9 mouse cellular contexts compared by ENCODE assay signal in genomic region chr10:78163923-78164322, GRCm38 (mm10). TPM values are rescaled to one million over a fixed set of nuclear protein-coding genes. Genes with fewer than 3 reads are reported as not detected.
DNase-seq lines count a peak whose midpoint lies in the region; ATAC-seq and TF ChIP-seq lines count a peak whose summit lies in the region.
"Had no signal": no experiment of that assay in that cellular context is flagged by ENCODE, and none has a peak within 500 bp of the region (broad histone marks: within the 10 kb centered on the region; RNA-seq: fewer than 3 reads in every experiment).

No protein-coding gene starts in this region.

- H3K9ac ChIP-seq in hindbrain, embryonic 11.5 days (ENCODE audit: low read depth, low read length) = no peak overlapping the region
- H3K9ac ChIP-seq in hindbrain, embryonic 16.5 days (ENCODE audit: low read depth, low read length) = no peak overlapping the region
- H3K9ac ChIP-seq in stomach, postnatal 0 days (ENCODE audit: low read length) = no peak overlapping the region
- H3K9ac ChIP-seq: limb, embryonic 13.5 days had no signal

- H3K4me2 ChIP-seq in hindbrain, embryonic 11.5 days (replicated peaks; ENCODE audit: low read depth, low read length) = no peak overlapping the region
- no peak overlapping the region for H3K4me2 ChIP-seq in hindbrain, embryonic 16.5 days (ENCODE audit: low read length)
- no peak overlapping the region for H3K4me2 ChIP-seq in stomach, postnatal 0 days (replicated peaks; ENCODE audit: low read depth)
- H3K4me2 ChIP-seq: limb, embryonic 13.5 days had no signal

- no peak overlapping the region for H3K27ac ChIP-seq in hindbrain, embryonic 11.5 days (ENCODE audit: low read depth, low read length)
- H3K27ac ChIP-seq in hindbrain, embryonic 16.5 days (ENCODE audit: low read depth, low read length) = no peak overlapping the region
- H3K27ac ChIP-seq in layer of hippocampus, adult 2 months = no peak overlapping the region
- H3K27ac ChIP-seq in stomach, postnatal 0 days (replicated peaks) = no peak overlapping the region
- H3K27ac ChIP-seq: limb, embryonic 13.5 days had no signal

- no peaks in the 10 kb centered on the region for H3K9me3 ChIP-seq in hindbrain, embryonic 11.5 days (ENCODE audit: control insufficient read depth, low read length)
- H3K9me3 ChIP-seq in hindbrain, embryonic 16.5 days (ENCODE audit: control insufficient read depth, low read length) = no peaks in the 10 kb centered on the region
- no peaks in the 10 kb centered on the region for H3K9me3 ChIP-seq in E14TG2a.4 (ENCODE audit: low read length)
- no peaks in the 10 kb centered on the region for H3K9me3 ChIP-seq in stomach, postnatal 0 days (ENCODE audit: control insufficient read depth, low read length)
- H3K9me3 ChIP-seq: limb, embryonic 13.5 days had no signal

- H3K4me3 ChIP-seq in hindbrain, embryonic 11.5 days (ENCODE audit: low read depth, low read length) = no peak overlapping the region
- H3K4me3 ChIP-seq in hindbrain, embryonic 16.5 days (ENCODE audit: low read length) = no peak overlapping the region
- H3K4me3 ChIP-seq in E14TG2a.4 (replicated peaks; ENCODE audit: low read length) = no peak overlapping the region
- no peak overlapping the region for H3K4me3 ChIP-seq in layer of hippocampus, adult 2 months
- H3K4me3 ChIP-seq in stomach, postnatal 0 days (ENCODE audit: low read depth, low read length) = no peak overlapping the region
- H3K4me3 ChIP-seq: limb, embryonic 13.5 days had no signal

- TF ChIP-seq CTCF in E14TG2a.4 (conservative IDR thresholded peaks at IDR 0.05; ENCODE audit: low read length) = peak; percentile 52
- peak; percentile 90 for TF ChIP-seq CTCF in layer of hippocampus, adult 2 months (conservative IDR thresholded peaks at IDR 0.05)
- TF ChIP-seq CTCF in stomach, postnatal 0 days (IDR thresholded peaks at IDR 0.05; ENCODE audit: low read depth) = peak; percentile 91

- H3K27me3 ChIP-seq in hindbrain, embryonic 11.5 days (ENCODE audit: control insufficient read depth, insufficient read depth, low read length) = no peaks in the 10 kb centered on the region
- no peaks in the 10 kb centered on the region for H3K27me3 ChIP-seq in hindbrain, embryonic 16.5 days (replicated peaks; ENCODE audit: control insufficient read depth, insufficient read depth, low read length)
- H3K27me3 ChIP-seq in E14TG2a.4 (ENCODE audit: insufficient read depth, low read length) = no peaks in the 10 kb centered on the region
- H3K27me3 ChIP-seq in stomach, postnatal 0 days (ENCODE audit: control insufficient read depth, insufficient read depth, low read length) = no peaks in the 10 kb centered on the region
- H3K27me3 ChIP-seq: limb, embryonic 13.5 days had no signal

- 39% methylated on average over 4 of the region's 4 CpGs for WGBS in hindbrain, embryonic 11.5 days
- 32% methylated on average over 4 of the region's 4 CpGs for WGBS in hindbrain, embryonic 16.5 days
- 21% methylated on average over 4 of the region's 4 CpGs for WGBS in stomach, postnatal 0 days

- TF ChIP-seq EP300 in stomach, postnatal 0 days (optimal IDR thresholded peaks at IDR 0.05) = no peak

- ATAC-seq in hindbrain, embryonic 11.5 days (ENCODE audit: low FRiP score) = no peak
- ATAC-seq in hindbrain, embryonic 16.5 days = no peak
- peak; percentile 64 for ATAC-seq in megakaryocyte progenitor cell, adult 5-6 weeks (replicated peaks; ENCODE audit: poor library complexity)
- no peak; the same call in 1 of the 2 replicates for ATAC-seq in stomach, postnatal 0 days (ENCODE audit: low FRiP score, low TSS enrichment)

- 0 out of 2 replicates have a peak, but pooled peaks cover 1% of the 10 kb centered on the region for H3K4me1 ChIP-seq in hindbrain, embryonic 11.5 days (replicated peaks; ENCODE audit: control insufficient read depth, insufficient read depth, low read length)
- peaks cover 19% of the 10 kb centered on the region for H3K4me1 ChIP-seq in hindbrain, embryonic 16.5 days (ENCODE audit: control insufficient read depth, insufficient read depth, low read depth, low read length)
- H3K4me1 ChIP-seq in E14TG2a.4 (replicated peaks; ENCODE audit: low read depth, low read length) = peaks cover 56% of the 10 kb centered on the region
- H3K4me1 ChIP-seq in stomach, postnatal 0 days (replicated peaks; ENCODE audit: control insufficient read depth, insufficient read depth) = 0 out of 2 replicates have a peak, but pooled peaks cover 4% of the 10 kb centered on the region

- H3K36me3 ChIP-seq in hindbrain, embryonic 11.5 days (ENCODE audit: control insufficient read depth, insufficient read depth, low read length) = no peaks in the 10 kb centered on the region
- H3K36me3 ChIP-seq in hindbrain, embryonic 16.5 days (ENCODE audit: control insufficient read depth, insufficient read depth, low read length) = peaks cover 16% of the 10 kb centered on the region
- H3K36me3 ChIP-seq in E14TG2a.4 (ENCODE audit: insufficient read depth, low read length) = peaks cover 84% of the 10 kb centered on the region
- peaks cover 20% of the 10 kb centered on the region for H3K36me3 ChIP-seq in stomach, postnatal 0 days (ENCODE audit: control insufficient read depth, insufficient read depth, low read length)

- DNase-seq in hindbrain, embryonic 11.5 days (ENCODE audit: low spot score) = peak; percentile 79
- DNase-seq in cerebellum, adult 11-12 months = peak; percentile 77
- DNase-seq in gastrocnemius, adult 18-20 months (ENCODE audit: low spot score) = peak; percentile 68
- DNase-seq in layer of hippocampus, adult 2 months (ENCODE audit: low spot score in 2 of 2) = peak; percentile 73
- peak; percentile 74 for DNase-seq in stomach, postnatal 0 days (ENCODE audit: low spot score)

RNA-seq across cellular contexts. Expression of gene D10Jhu81e, which starts 5.7 kb away (rescaled TPM):
- 13.6 and 17.6 TPM in 2 replicates for polyA plus RNA-seq in hindbrain, embryonic 11.5 days (2014; fragmentation: Nextera tagmentation; extraction: Ambion mirVana)
- 31.8 and 35.4 TPM in 2 replicates for polyA plus RNA-seq in hindbrain, embryonic 16.5 days (2015; fragmentation: Nextera tagmentation; extraction: Ambion mirVana)
- 100 to 1,000 TPM; 258 to 262 TPM for total RNA-seq in gastrocnemius, adult 18-20 months (2021)
- 100 to 1,000 TPM; 124 to 134 TPM for total RNA-seq in layer of hippocampus, adult 2 months (2021)
- total RNA-seq in megakaryocyte progenitor cell, adult 5-6 weeks (2015) = 40.7 and 44.1 TPM in 2 replicates
- 90.6 and 90.9 TPM in 2 replicates for total RNA-seq in megakaryocyte progenitor cell, adult 5-6 weeks (2017)
- polyA plus RNA-seq in stomach, postnatal 0 days (2015; fragmentation: Nextera tagmentation; extraction: Ambion mirVana) = 28.4 and 33.9 TPM in 2 replicates

RNA-seq across cellular contexts. Expression of gene Pwp2, which starts 21.0 kb away (rescaled TPM):
- polyA plus RNA-seq in hindbrain, embryonic 11.5 days (2014; fragmentation: Nextera tagmentation; extraction: Ambion mirVana) = 14.1 and 18.7 TPM in 2 replicates
- 15.9 and 17.0 TPM in 2 replicates for polyA plus RNA-seq in hindbrain, embryonic 16.5 days (2015; fragmentation: Nextera tagmentation; extraction: Ambion mirVana)
- 10 to 100 TPM in 1 of 2 experiments, 1 to 10 TPM in 1; 9.5 to 10.7 TPM for total RNA-seq in gastrocnemius, adult 18-20 months (2021)
- 10 to 100 TPM; 19.7 to 19.9 TPM for total RNA-seq in layer of hippocampus, adult 2 months (2021)
- 5.6 and 7.2 TPM in 2 replicates for total RNA-seq in megakaryocyte progenitor cell, adult 5-6 weeks (2015)
- total RNA-seq in megakaryocyte progenitor cell, adult 5-6 weeks (2017) = 18.6 and 27.5 TPM in 2 replicates
- 6.2 and 7.1 TPM in 2 replicates for polyA plus RNA-seq in stomach, postnatal 0 days (2015; fragmentation: Nextera tagmentation; extraction: Ambion mirVana)
